Mouse (Mus musculus) kidney, postnatal 25 days (tissue): ENCODE data around the gene Mboat7.

ENCODE experiments used
- DNase-seq, 2 experiments: peaks; one replicate each; pipeline ENCODE4 v3.0.0; 2021; ENCODE audit warnings: mixed read lengths in 2 of 2

Gene Mboat7

GRCm38 (mm10) chr7:3643412-3643811, 49.9 kb downstream of the Mboat7 start:
- DNase-seq: no peak

GRCm38 (mm10) chr7:3630478-3630815, 62.9 kb downstream of the Mboat7 start:
- DNase-seq: no peak

DNA sequence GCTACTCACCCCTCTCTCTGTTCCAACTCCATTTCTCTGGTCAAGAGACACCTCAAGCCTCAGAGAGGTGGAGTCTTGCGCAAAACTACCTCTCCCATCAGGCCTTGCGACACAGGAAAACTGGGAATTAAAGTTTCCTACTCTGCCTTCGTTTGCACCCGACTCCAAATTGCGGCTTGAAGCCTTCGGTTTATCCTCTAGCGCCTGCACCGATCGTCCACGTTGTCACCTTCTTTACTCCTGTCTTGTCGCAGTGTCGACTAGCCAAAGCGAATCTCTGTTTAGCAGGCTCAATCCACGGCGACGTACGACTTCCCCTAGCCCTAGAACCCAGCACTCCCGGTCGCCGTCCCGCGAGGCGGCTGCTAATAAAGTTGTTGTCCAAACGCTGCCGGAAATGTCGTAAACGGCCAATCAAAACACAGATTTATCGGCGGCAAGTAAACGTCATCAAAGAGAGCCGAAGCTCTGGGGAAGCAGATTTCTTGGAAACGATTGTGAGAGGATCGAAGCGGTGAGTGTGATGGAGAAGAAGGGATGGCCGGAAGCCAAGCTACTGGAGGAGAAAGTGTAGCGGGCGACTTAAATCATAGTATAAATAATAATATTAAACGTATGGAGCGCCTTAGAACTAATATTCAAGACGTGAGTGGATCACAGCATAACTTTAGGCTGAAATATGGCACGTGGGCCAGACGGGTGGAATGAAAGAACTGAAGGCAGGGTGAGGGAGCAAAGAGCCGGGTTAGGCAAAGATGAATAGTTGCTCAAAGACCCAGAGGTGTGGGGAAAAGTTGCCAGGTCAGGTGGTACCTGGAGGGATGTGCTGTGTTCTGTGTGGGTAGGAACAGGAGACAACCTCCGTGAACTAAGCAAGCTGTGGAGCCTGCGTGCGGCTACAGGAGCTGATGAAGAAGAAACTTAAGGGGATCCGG, 63.5 kb downstream of the Mboat7 start, which contains the start of the genes Tfpt and Prpf31:
Gene Tfpt (minus strand): TSS at position 387 of the 935 bp plus-strand sequence.
Gene Prpf31 (plus strand): TSS at position 443 of the 935 bp plus-strand sequence.
- peak; percentile 92 to 95 for DNase-seq

- DNase-seq: no peak
Measured at GRCm38 (mm10) chr7:3629030-3629429, 64.3 kb downstream of the Mboat7 start.
